Mouse (Mus musculus) forebrain, embryonic 13.5 days (tissue): ENCODE measurements around the gene Rrp7a. TPM values are rescaled to one million over a fixed set of nuclear protein-coding genes. Genes with fewer than 3 reads are reported as not detected.

Source experiments
- ATAC-seq: fragments of 200-750 bp; cut with Nextera tagmentation; 2 replicates; pipeline ENCODE4 v1.8.0; 2017
- H3K27ac ChIP-seq: fragments of 300-500 bp; sonication (generic); 2 replicates; pipeline ENCODE4 v1.5.1; 2015; ENCODE audit warnings: inconsistent platforms, mild to moderate bottlenecking, moderate library complexity
- H3K27me3 ChIP-seq: fragments of 300-500 bp; sonication (generic); 2 replicates; pipeline ENCODE4 v1.6.1; 2015; ENCODE audit warnings: mild to moderate bottlenecking, inconsistent platforms
- H3K36me3 ChIP-seq: fragments of 300-500 bp; sonication (generic); 2 replicates; pipeline ENCODE4 v1.6.1; 2015; ENCODE audit warnings: mild to moderate bottlenecking, inconsistent platforms; ENCODE audit not compliant: poor library complexity, severe bottlenecking
- H3K4me1 ChIP-seq: fragments of 300-500 bp; sonication (generic); 2 replicates; pipeline ENCODE4 v1.6.1; 2015; ENCODE audit warnings: inconsistent platforms
- H3K4me2 ChIP-seq: fragments of 300-500 bp; sonication (generic); 2 replicates; pipeline ENCODE4 v1.6.1; 2015; ENCODE audit warnings: inconsistent platforms, mild to moderate bottlenecking, moderate library complexity
- H3K4me3 ChIP-seq: fragments of 300-500 bp; sonication (generic); 2 replicates; pipeline ENCODE4 v1.5.1; 2015; ENCODE audit warnings: mild to moderate bottlenecking, inconsistent platforms
- H3K9ac ChIP-seq: fragments of 300-500 bp; sonication (generic); 2 replicates; pipeline ENCODE4 v1.6.1; 2015; ENCODE audit warnings: mild to moderate bottlenecking, inconsistent platforms
- H3K9me3 ChIP-seq: fragments of 300-500 bp; sonication (generic); replicated peaks from 2 replicates; pipeline ENCODE4 v1.6.1; 2016; ENCODE audit warnings: inconsistent platforms
- WGBS: fragments of 180-500 bp; shearing (Covaris S2); methylation state at CpG from one replicate; pipeline ENCODE4 v1.1.7; 2015; 5-methylcytosine and 5-hydroxymethylcytosine counted together
- polyA plus RNA-seq: library from polyadenylated mRNA; unstranded; fragments of >200 nt; fragmentation: Nextera tagmentation; extraction: Ambion mirVana; gene quantifications from 2 replicates; pipeline ENCODE4 v1.2.1, GENCODE M21; 2015

Rrp7a gene
- polyA plus RNA-seq, 1 experiment from 2014 or later: 64.2 TPM

- Histone ChIP-seq H3K4me2 (no peak overlapping the region), H3K9ac (no peak overlapping the region), H3K36me3 (peaks cover 33% of the 10 kb centered on the region), H3K27ac (no peak overlapping the region), H3K27me3 (no peaks in the 10 kb centered on the region), H3K9me3 (no peaks in the 10 kb centered on the region), H3K4me3 (no peak overlapping the region), H3K4me1 (peaks cover 3% of the 10 kb centered on the region; the same call in 1 of the 2 replicates)
- no peak for ATAC-seq
- WGBS: 97% methylated on average over 4 of the region's 5 CpGs
Observed at GRCm38 (mm10) chr15:83164971-83165471, 42.4 kb upstream of the Rrp7a start.

GRCm38 (mm10) chr15:83162818-83163485, 40.4 kb upstream of the Rrp7a start:
- ATAC-seq: no peak
- H3K9ac ChIP-seq: no peak overlapping the region
- no peak overlapping the region for H3K27ac ChIP-seq
- no peak overlapping the region for H3K4me3 ChIP-seq
- no peak overlapping the region for H3K4me2 ChIP-seq
- H3K27me3 ChIP-seq: no peaks in the 10 kb centered on the region
- WGBS: 90% methylated on average over 11 of the region's 11 CpGs
- no peaks in the 10 kb centered on the region for H3K4me1 ChIP-seq
- peaks cover 54% of the 10 kb centered on the region for H3K36me3 ChIP-seq
- H3K9me3 ChIP-seq: no peaks in the 10 kb centered on the region

- Histone ChIP-seq H3K4me2 (no peak overlapping the region), H3K4me3 (no peak overlapping the region), H3K9me3 (no peaks in the 10 kb centered on the region), H3K36me3 (peaks cover 60% of the 10 kb centered on the region), H3K27ac (no peak overlapping the region), H3K4me1 (no peaks in the 10 kb centered on the region), H3K9ac (no peak overlapping the region), H3K27me3 (no peaks in the 10 kb centered on the region)
- WGBS: 93% methylated on average over 4 of the region's 4 CpGs
- no peak for ATAC-seq
Observed at GRCm38 (mm10) chr15:83162001-83162400, 39.4 kb upstream of the Rrp7a start.

GRCm38 (mm10) chr15:83161062-83161748, 38.6 kb upstream of the Rrp7a start:
- WGBS: 26% methylated on average over 10 of the region's 10 CpGs
- Histone ChIP-seq H3K27me3 (no peaks in the 10 kb centered on the region), H3K4me2 (no peak overlapping the region), H3K4me1 (no peaks in the 10 kb centered on the region), H3K9ac (no peak overlapping the region), H3K9me3 (no peaks in the 10 kb centered on the region), H3K27ac (no peak overlapping the region), H3K36me3 (peaks cover 60% of the 10 kb centered on the region), H3K4me3 (no peak overlapping the region)
- no peak for ATAC-seq

- H3K9me3 ChIP-seq: no peaks in the 10 kb centered on the region
- no peaks in the 10 kb centered on the region for H3K4me1 ChIP-seq
- H3K4me3 ChIP-seq: no peak overlapping the region
- no peak overlapping the region for H3K9ac ChIP-seq
- H3K27ac ChIP-seq: no peak overlapping the region
- H3K4me2 ChIP-seq: no peak overlapping the region
- H3K36me3 ChIP-seq: peaks cover 60% of the 10 kb centered on the region
- no peak for ATAC-seq
- H3K27me3 ChIP-seq: no peaks in the 10 kb centered on the region
- WGBS: 92% methylated on average over 4 of the region's 4 CpGs
Observed at GRCm38 (mm10) chr15:83160561-83160960, 38.0 kb upstream of the Rrp7a start.

GRCm38 (mm10) chr15:83159823-83160222, 37.2 kb upstream of the Rrp7a start:
- Histone ChIP-seq H3K27ac (no peak overlapping the region), H3K9ac (no peak overlapping the region), H3K36me3 (peaks cover 59% of the 10 kb centered on the region), H3K27me3 (no peaks in the 10 kb centered on the region), H3K4me1 (no peaks in the 10 kb centered on the region), H3K4me3 (no peak overlapping the region), H3K4me2 (no peak overlapping the region), H3K9me3 (no peaks in the 10 kb centered on the region)
- WGBS: 93% methylated on average over 9 of the region's 9 CpGs
- no peak for ATAC-seq

GRCm38 (mm10) chr15:83158587-83159160, 36.1 kb upstream of the Rrp7a start:
- H3K4me1 ChIP-seq: no peaks in the 10 kb centered on the region
- no peak overlapping the region for H3K4me3 ChIP-seq
- no peak overlapping the region for H3K27ac ChIP-seq
- ATAC-seq: no peak
- 91% methylated on average over 7 of the region's 7 CpGs for WGBS
- H3K4me2 ChIP-seq: no peak overlapping the region
- H3K36me3 ChIP-seq: peaks cover 64% of the 10 kb centered on the region
- H3K9ac ChIP-seq: no peak overlapping the region
- no peaks in the 10 kb centered on the region for H3K27me3 ChIP-seq
- H3K9me3 ChIP-seq: no peaks in the 10 kb centered on the region

- no peak overlapping the region for H3K4me3 ChIP-seq
- H3K36me3 ChIP-seq: peaks cover 68% of the 10 kb centered on the region
- H3K4me1 ChIP-seq: no peaks in the 10 kb centered on the region
- H3K4me2 ChIP-seq: no peak overlapping the region
- no peak for ATAC-seq
- no peak overlapping the region for H3K27ac ChIP-seq
- H3K27me3 ChIP-seq: no peaks in the 10 kb centered on the region
- no peak overlapping the region for H3K9ac ChIP-seq
- no peaks in the 10 kb centered on the region for H3K9me3 ChIP-seq
- 94% methylated on average over 6 of the region's 6 CpGs for WGBS
Observed at GRCm38 (mm10) chr15:83157667-83158064, 35.1 kb upstream of the Rrp7a start.

- H3K4me3 ChIP-seq: no peak overlapping the region
- WGBS: 70% methylated on average over 11 of the region's 11 CpGs
- H3K4me2 ChIP-seq: no peak overlapping the region
- no peaks in the 10 kb centered on the region for H3K9me3 ChIP-seq
- no peaks in the 10 kb centered on the region for H3K27me3 ChIP-seq
- no peaks in the 10 kb centered on the region for H3K4me1 ChIP-seq
- H3K27ac ChIP-seq: no peak overlapping the region
- ATAC-seq: no peak
- peaks cover 65% of the 10 kb centered on the region for H3K36me3 ChIP-seq
- H3K9ac ChIP-seq: no peak overlapping the region
Observed at GRCm38 (mm10) chr15:83156929-83157666, 34.5 kb upstream of the Rrp7a start.

GRCm38 (mm10) chr15:83155672-83156419, 33.2 kb upstream of the Rrp7a start:
- Histone ChIP-seq H3K4me3 (no peak overlapping the region), H3K36me3 (peaks cover 53% of the 10 kb centered on the region), H3K4me1 (no peaks in the 10 kb centered on the region), H3K27ac (no peak overlapping the region), H3K27me3 (no peaks in the 10 kb centered on the region), H3K9ac (no peak overlapping the region), H3K4me2 (no peak overlapping the region), H3K9me3 (no peaks in the 10 kb centered on the region)
- ATAC-seq: no peak
- WGBS: 86% methylated on average over 6 of the region's 6 CpGs

- H3K9me3 ChIP-seq: no peaks in the 10 kb centered on the region
- no peaks in the 10 kb centered on the region for H3K27me3 ChIP-seq
- H3K27ac ChIP-seq: no peak overlapping the region
- whole genome bisulfite sequencing: 91% methylated on average over 7 of the region's 7 CpGs
- no peak for ATAC-seq
- H3K4me3 ChIP-seq: no peak overlapping the region
- H3K36me3 ChIP-seq: peaks cover 39% of the 10 kb centered on the region
- H3K4me2 ChIP-seq: no peak overlapping the region
- no peak overlapping the region for H3K9ac ChIP-seq
- H3K4me1 ChIP-seq: 0 out of 2 replicates have a peak, but pooled peaks cover 5% of the 10 kb centered on the region
Observed at GRCm38 (mm10) chr15:83154309-83154708, 31.7 kb upstream of the Rrp7a start.
